Mouse (Mus musculus) neural tube, embryonic 12.5 days (tissue): ENCODE data around the gene Rhpn2. TPM values are rescaled to one million over a fixed set of nuclear protein-coding genes. Genes with fewer than 3 reads are reported as not detected.

Experiments
- ATAC-seq: fragments of 200-750 bp; cut with Nextera tagmentation; 2 replicates; pipeline ENCODE4 v1.8.0; 2017; ENCODE audit warnings: low read depth, mild to moderate bottlenecking, moderate TSS enrichment, moderate library complexity; ENCODE audit not compliant: low FRiP score
- H3K27ac ChIP-seq: fragments of 300-500 bp; sonication (generic); 2 replicates; pipeline ENCODE4 v1.5.1; 2016
- H3K27me3 ChIP-seq: fragments of 300-500 bp; sonication (generic); replicated peaks from 2 replicates; pipeline ENCODE4 v1.6.1; 2016; ENCODE audit warnings: mild to moderate bottlenecking
- H3K36me3 ChIP-seq: fragments of 300-500 bp; sonication (generic); 2 replicates; pipeline ENCODE4 v1.6.1; 2016; ENCODE audit warnings: mild to moderate bottlenecking
- H3K4me1 ChIP-seq: fragments of 300-500 bp; sonication (generic); 2 replicates; pipeline ENCODE4 v1.6.1; 2016
- H3K4me2 ChIP-seq: fragments of 300-500 bp; sonication (generic); replicated peaks from 2 replicates; pipeline ENCODE4 v1.6.1; 2016; ENCODE audit warnings: mild to moderate bottlenecking
- H3K4me3 ChIP-seq: fragments of 300-500 bp; sonication (generic); 2 replicates; pipeline ENCODE4 v1.5.1; 2016
- H3K9ac ChIP-seq: fragments of 300-500 bp; sonication (generic); 2 replicates; pipeline ENCODE4 v1.6.1; 2016; ENCODE audit warnings: mild to moderate bottlenecking
- H3K9me3 ChIP-seq: fragments of 300-500 bp; sonication (generic); 2 replicates; pipeline ENCODE4 v1.6.1; 2016; ENCODE audit warnings: mild to moderate bottlenecking
- WGBS: fragments of 180-500 bp; shearing (Covaris S2); methylation state at CpG from one replicate; pipeline ENCODE4 v1.1.7; 2016; 5-methylcytosine and 5-hydroxymethylcytosine counted together
- polyA plus RNA-seq: library from polyadenylated mRNA; unstranded; fragments of >200 nt; fragmentation: Nextera tagmentation; extraction: Ambion mirVana; gene quantifications from 2 replicates; pipeline ENCODE4 v1.2.1, GENCODE M21; 2016

Gene Rhpn2
- polyA plus RNA-seq, 1 experiment from 2014 or later, result 3.7 TPM

DNA sequence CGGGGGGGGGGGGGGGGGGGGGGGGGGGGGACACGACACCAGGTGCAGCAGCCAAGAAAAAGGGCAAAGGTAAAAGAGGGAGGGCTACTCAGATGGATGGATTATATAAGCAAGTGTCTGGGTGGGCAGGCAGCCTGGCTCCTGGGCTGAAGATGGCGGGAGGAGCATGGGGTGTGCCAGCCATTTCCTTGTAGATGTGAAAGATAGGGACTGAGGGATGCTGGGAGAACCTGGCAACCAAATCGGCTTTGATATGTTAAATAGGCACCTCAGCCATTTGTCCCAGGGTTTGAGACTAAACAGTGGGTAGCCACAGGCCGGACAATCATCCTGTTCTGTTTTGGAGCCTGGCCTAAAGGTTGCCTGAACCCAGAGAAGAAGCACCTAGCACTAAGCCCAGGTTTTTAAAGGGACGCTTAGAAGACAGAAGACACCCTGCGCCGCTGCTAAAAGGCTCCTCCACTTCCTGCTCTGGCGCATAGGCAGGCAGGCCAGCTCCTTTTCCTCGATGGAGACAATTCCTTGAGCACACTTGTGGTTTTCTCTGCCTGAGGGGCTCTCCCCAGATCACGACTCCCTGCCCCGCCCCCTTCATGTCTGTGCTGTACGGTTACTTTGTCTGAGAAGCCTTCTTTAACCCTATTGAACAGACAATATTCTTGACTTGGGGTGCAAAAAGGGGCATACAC is 11.1 kb upstream of the Rhpn2 start:
- Histone ChIP-seq H3K9ac (peak overlapping the region; percentile 4; the same call in 1 of the 2 replicates), H3K4me3 (no peak overlapping the region), H3K27ac (no peak overlapping the region), H3K4me1 (peaks cover 6% of the 10 kb centered on the region; the same call in 1 of the 2 replicates), H3K36me3 (no peaks in the 10 kb centered on the region), H3K27me3 (no peaks in the 10 kb centered on the region), H3K4me2 (peak overlapping the region; percentile 36), H3K9me3 (no peaks in the 10 kb centered on the region)
- WGBS, result 7% methylated on average over 11 of the region's 13 CpGs
- no peak for ATAC-seq

DNA sequence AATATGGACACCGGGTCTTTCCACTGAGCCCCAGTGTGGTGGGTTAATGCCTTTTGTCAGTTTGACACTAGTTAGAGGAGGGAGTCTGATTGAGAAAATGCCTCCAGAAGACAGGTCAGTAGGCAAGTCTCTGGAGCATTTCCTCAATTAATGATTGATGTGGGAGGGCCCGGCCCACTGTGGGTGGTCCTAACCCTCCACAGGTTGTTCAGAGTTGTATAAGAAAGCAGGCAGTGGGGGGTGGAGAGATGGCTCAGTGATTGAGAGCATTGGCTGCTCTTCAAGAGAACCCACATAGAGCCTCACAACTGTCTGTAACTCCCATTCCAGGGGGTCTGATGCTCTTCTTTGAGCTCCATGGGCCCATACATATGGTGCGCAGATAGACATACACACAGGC is 2.4 kb upstream of the Rhpn2 start:
- 50% methylated on average over 3 of the region's 3 CpGs for WGBS
- H3K36me3 ChIP-seq, result no peaks in the 10 kb centered on the region
- no peak overlapping the region for H3K27ac ChIP-seq
- H3K27me3 ChIP-seq, result peaks cover 4% of the 10 kb centered on the region
- no peak overlapping the region for H3K4me2 ChIP-seq
- H3K4me1 ChIP-seq, result peaks cover 15% of the 10 kb centered on the region
- H3K9ac ChIP-seq, result no peak overlapping the region
- no peaks in the 10 kb centered on the region for H3K9me3 ChIP-seq
- no peak for ATAC-seq
- no peak overlapping the region for H3K4me3 ChIP-seq

- Histone ChIP-seq H3K27me3 (peaks cover 4% of the 10 kb centered on the region), H3K4me2 (peak overlapping the region; percentile 100), H3K27ac (no peak overlapping the region), H3K9ac (no peak overlapping the region), H3K4me3 (peak overlapping the region; percentile 58), H3K4me1 (peaks cover 15% of the 10 kb centered on the region), H3K9me3 (no peaks in the 10 kb centered on the region), H3K36me3 (no peaks in the 10 kb centered on the region)
- WGBS, result under 1% methylated on average over 19 of the region's 19 CpGs
- ATAC-seq, result peak; percentile 27
These were observed 729 bp upstream of the Rhpn2 start for GRCm38 (mm10) chr7:35333231-35333651.

DNA sequence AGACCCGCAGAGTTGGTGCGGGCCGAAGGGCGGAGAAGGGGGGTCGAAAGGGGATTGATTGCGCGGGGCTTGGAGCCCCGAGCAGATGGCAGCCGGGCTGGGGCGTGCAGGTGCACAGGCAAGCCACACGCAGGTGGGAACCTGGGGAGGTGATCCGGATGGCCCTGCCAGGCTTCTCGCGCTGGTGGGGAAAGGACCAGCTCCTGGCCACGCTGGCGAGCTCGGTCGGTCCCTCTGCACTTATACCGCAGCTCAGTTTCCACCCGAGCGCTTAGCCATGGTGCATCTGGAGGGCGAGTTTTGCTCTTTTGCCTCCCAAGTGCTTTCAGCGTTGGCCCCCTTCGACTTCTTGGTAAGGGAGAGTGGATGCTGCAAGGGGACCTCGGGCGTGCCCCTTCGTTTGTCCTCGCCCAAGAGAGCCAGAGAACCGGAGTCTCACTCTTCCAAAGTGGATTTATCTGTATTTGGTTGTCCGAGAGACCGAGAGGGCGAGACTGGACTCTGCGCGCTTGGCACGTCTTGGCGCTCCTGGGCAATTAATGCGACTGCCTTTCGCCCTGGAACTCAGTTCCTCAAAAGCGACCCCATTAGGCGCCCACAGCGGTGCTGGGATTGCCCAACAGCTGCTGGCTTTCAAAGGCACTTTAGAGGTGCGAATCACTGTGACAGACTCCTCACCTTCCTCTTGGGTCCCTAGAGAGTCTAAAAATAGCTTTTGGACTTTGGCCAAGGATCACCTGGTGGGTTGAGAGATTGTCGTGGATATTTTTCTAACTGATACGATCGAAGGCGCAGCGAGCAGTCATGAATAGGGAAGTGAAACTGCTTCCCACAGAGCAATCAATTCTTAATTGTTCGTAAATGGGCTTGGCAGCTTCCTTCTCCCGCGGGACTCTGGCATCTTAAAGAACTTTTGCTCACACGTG is 820 bp downstream of the Rhpn2 start:
- no peak overlapping the region for H3K27ac ChIP-seq
- ATAC-seq, result no peak; the same call in 1 of the 2 replicates

GRCm38 (mm10) chr7:35340196-35340595 is 6.2 kb downstream of the Rhpn2 start:
- Histone ChIP-seq H3K4me2 (no peak overlapping the region), H3K4me1 (peaks cover 5% of the 10 kb centered on the region; the same call in 1 of the 2 replicates), H3K36me3 (no peaks in the 10 kb centered on the region), H3K9me3 (no peaks in the 10 kb centered on the region), H3K4me3 (no peak overlapping the region), H3K9ac (no peak overlapping the region), H3K27ac (no peak overlapping the region), H3K27me3 (peaks cover 4% of the 10 kb centered on the region)
- ATAC-seq, result no peak
- 8% methylated on average over 5 of the region's 5 CpGs for WGBS

More for the DNA sequence above, 820 bp downstream of the Rhpn2 start:
- no peaks in the 10 kb centered on the region for H3K9me3 ChIP-seq
- H3K4me1 ChIP-seq, result peaks cover 15% of the 10 kb centered on the region
- H3K27me3 ChIP-seq, result peaks cover 4% of the 10 kb centered on the region
- H3K4me2 ChIP-seq, result peak overlapping the region; percentile 100
- peak overlapping the region; percentile 58 for H3K4me3 ChIP-seq
- under 1% methylated on average over 51 of the region's 51 CpGs for WGBS
- peak overlapping the region; percentile 51 for H3K9ac ChIP-seq
- no peaks in the 10 kb centered on the region for H3K36me3 ChIP-seq

- WGBS, result 90% methylated on average over 6 of the region's 6 CpGs
- no peak overlapping the region for H3K4me3 ChIP-seq
- H3K4me1 ChIP-seq, result peaks cover 4% of the 10 kb centered on the region; the same call in 1 of the 2 replicates
- H3K9me3 ChIP-seq, result no peaks in the 10 kb centered on the region
- ATAC-seq, result no peak
- H3K27ac ChIP-seq, result no peak overlapping the region
- H3K36me3 ChIP-seq, result no peaks in the 10 kb centered on the region
- no peak overlapping the region for H3K4me2 ChIP-seq
- no peaks in the 10 kb centered on the region; the same call in 1 of the 2 replicates for H3K27me3 ChIP-seq
- no peak overlapping the region for H3K9ac ChIP-seq
These were observed 7.3 kb downstream of the Rhpn2 start for GRCm38 (mm10) chr7:35341282-35341681.

DNA sequence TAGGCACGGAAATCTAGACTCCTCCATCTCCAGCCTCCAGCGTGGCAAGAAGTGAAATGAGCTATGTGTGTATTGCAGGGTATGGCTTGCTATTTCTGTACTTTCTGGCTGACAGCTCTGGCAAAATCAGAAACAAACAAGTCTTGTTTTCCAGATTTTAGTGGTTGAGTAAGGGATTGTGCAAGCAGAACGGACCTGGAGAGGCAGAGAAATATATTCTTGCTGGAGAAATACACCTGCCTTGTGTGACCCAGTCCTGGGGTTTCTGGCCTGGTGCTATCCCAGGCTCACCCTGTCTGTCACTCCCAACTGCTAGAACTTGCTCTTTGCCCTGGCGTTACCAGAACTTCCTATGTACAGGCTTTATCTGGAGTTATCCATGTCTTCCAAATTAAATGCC is 8.5 kb downstream of the Rhpn2 start:
- no peak for ATAC-seq
- H3K4me1 ChIP-seq, result peaks cover 4% of the 10 kb centered on the region; the same call in 1 of the 2 replicates
- H3K27ac ChIP-seq, result no peak overlapping the region
- H3K4me3 ChIP-seq, result no peak overlapping the region
- H3K36me3 ChIP-seq, result no peaks in the 10 kb centered on the region
- H3K9me3 ChIP-seq, result no peaks in the 10 kb centered on the region
- 81% methylated on average over 4 of the region's 4 CpGs for WGBS
- no peak overlapping the region for H3K4me2 ChIP-seq
- H3K9ac ChIP-seq, result no peak overlapping the region
- no peaks in the 10 kb centered on the region for H3K27me3 ChIP-seq

DNA sequence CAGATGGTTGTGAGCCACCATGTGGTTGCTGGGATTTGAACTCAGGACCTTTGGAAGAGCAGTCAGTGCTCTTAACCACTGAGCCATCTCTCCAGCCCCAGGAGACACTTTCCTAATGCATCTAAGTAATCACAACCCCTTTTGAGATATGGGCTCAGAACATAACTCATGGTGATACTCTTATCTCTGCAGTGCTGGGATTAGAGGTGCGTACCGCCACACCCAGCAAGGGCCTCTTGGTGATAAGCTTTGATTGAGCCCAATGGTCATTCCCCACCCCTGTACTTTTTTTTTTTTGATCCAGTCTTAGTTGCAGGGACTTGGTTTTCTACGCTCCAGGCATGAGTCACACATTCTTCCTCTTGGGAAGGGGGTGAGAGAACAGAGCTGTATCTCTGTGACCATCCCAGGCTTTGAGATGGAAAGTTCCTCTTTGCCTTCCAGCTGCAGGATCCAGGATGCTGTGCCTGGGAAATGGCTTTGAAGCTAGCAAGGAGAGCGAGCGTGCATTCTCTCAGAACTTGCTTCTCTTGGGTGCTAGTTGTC is 10.9 kb downstream of the Rhpn2 start:
- no peak overlapping the region for H3K4me2 ChIP-seq
- 94% methylated on average over 5 of the region's 5 CpGs for WGBS
- H3K9ac ChIP-seq, result no peak overlapping the region
- no peak overlapping the region for H3K27ac ChIP-seq
- no peaks in the 10 kb centered on the region for H3K27me3 ChIP-seq
- no peak overlapping the region for H3K4me3 ChIP-seq
- no peaks in the 10 kb centered on the region for H3K9me3 ChIP-seq
- peaks cover 4% of the 10 kb centered on the region; the same call in 1 of the 2 replicates for H3K4me1 ChIP-seq
- no peaks in the 10 kb centered on the region for H3K36me3 ChIP-seq
- ATAC-seq, result no peak

- Histone ChIP-seq H3K36me3 (no peaks in the 10 kb centered on the region), H3K4me2 (no peak overlapping the region), H3K27me3 (no peaks in the 10 kb centered on the region), H3K4me3 (no peak overlapping the region), H3K4me1 (no peaks in the 10 kb centered on the region), H3K27ac (no peak overlapping the region), H3K9ac (no peak overlapping the region), H3K9me3 (no peaks in the 10 kb centered on the region)
- 78% methylated on average over 17 of the region's 18 CpGs for WGBS
- ATAC-seq, result no peak
These were observed 14.1 kb downstream of the Rhpn2 start for GRCm38 (mm10) chr7:35347918-35348700.

- Histone ChIP-seq H3K27ac (no peak overlapping the region), H3K9ac (no peak overlapping the region), H3K4me2 (no peak overlapping the region), H3K27me3 (no peaks in the 10 kb centered on the region), H3K36me3 (no peaks in the 10 kb centered on the region), H3K9me3 (0 out of 2 replicates have a peak, but pooled peaks cover 2% of the 10 kb centered on the region), H3K4me3 (no peak overlapping the region), H3K4me1 (no peaks in the 10 kb centered on the region)
- 89% methylated on average over 4 of the region's 4 CpGs for WGBS
- ATAC-seq, result no peak
These were observed 15.1 kb downstream of the Rhpn2 start for GRCm38 (mm10) chr7:35349022-35349421.

DNA sequence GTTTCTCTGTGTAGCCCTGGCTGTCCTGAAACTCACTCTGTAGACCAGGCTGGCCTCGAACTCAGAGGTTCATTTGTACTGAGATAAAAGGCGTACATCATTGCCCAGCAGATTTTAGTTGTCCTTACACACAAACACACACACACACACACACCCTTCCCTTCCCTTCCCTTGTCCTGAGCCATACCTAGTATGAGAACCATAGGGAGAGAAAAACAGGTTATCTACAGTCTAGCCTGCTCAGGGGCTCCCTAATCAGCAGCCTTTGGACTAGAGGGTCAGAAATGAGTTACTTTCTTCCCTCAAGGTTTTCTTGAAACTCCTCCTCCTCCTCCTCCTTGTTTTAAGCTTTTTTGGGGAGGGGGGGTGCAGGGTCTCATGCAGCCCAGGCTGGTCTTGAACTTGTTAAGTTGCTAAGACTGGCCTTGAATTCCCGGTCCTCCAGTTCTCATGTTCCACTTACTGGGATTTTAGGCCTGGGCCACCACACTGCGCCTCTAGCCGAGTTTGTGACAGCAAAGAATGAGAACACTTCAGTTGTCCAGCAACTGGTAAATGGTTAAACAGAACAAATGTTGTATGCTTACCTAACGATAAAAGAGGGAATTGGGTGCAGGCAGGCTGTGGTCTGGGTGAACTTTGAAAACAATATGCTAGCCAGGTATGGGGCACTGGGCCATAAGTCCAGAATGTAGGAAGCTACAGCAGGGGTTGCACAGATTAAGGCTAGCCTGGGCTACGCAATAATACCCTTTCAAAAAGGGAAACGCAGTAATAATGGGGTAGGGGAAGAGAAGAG is 16.1 kb downstream of the Rhpn2 start:
- ATAC-seq, result no peak
- Histone ChIP-seq H3K4me1 (no peaks in the 10 kb centered on the region), H3K9ac (no peak overlapping the region), H3K4me3 (no peak overlapping the region), H3K27ac (no peak overlapping the region), H3K9me3 (0 out of 2 replicates have a peak, but pooled peaks cover 3% of the 10 kb centered on the region), H3K36me3 (no peaks in the 10 kb centered on the region), H3K4me2 (no peak overlapping the region), H3K27me3 (no peaks in the 10 kb centered on the region)
- 94% methylated on average over 8 of the region's 8 CpGs for WGBS
